Mouse (Mus musculus) olfactory bulb, adult 2 months (tissue): ENCODE measurements around the gene Tbx5.

Experiments used
- CTCF ChIP-seq: fragments of 200-500 bp; IDR thresholded peaks from 2 replicates; pipeline ENCODE4 v1.5.1; 2012; ENCODE audit warnings: low read depth, mild to moderate bottlenecking, low read length, moderate library complexity; ENCODE audit not compliant: insufficient read depth
- POLR2A ChIP-seq: fragments of 200-500 bp; IDR thresholded peaks from 2 replicates; pipeline ENCODE4 v1.6.1; 2012; ENCODE audit warnings: mild to moderate bottlenecking, low read depth, low read length, moderate library complexity; ENCODE audit not compliant: insufficient read depth

- TF ChIP-seq POLR2A: no peak
- TF ChIP-seq CTCF: no peak
Measured at GRCm38 (mm10) chr5:119920941-119921340, 88.5 kb downstream of the Tbx5 start.
